Mouse (Mus musculus): ENCODE results near the gene AB124611. TPM values are rescaled to one million over a fixed set of nuclear protein-coding genes. Genes with fewer than 3 reads are reported as not detected.

The AB124611 gene
- polyA plus RNA-seq, 2 experiments, result 2.3 to 2.9 TPM

DNA sequence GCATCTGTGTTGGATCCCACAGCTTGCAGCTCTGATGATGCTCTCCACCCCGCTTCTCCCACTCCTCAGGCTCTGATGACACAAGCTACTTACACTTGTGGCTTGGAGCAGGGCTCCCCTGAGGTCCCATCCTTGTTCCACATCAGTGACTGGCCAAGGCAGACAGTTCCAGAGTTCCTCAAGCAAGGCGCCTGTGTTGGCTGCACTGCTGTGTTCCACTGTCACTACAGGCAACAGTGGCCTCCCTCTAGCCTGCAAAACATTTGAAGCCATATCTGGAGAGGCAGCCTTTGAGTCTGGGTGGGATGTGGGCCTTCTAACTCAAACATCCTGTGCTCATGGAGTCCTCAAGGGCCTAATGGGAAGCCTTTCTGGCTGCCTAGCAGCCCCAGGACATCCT, 31.0 kb downstream of the AB124611 start:
- Histone ChIP-seq H3K27ac (replicated peaks; ENCODE audit: low read depth, low read length) (no peak overlapping the region), H3K27me3 (ENCODE audit: control insufficient read depth, insufficient read depth, low read length) (no peaks in the 10 kb centered on the region), H3K9ac (ENCODE audit: low read depth, low read length, severe bottlenecking) (no peak overlapping the region), H3K4me2 (replicated peaks; ENCODE audit: low read depth, low read length, severe bottlenecking) (no peak overlapping the region), H3K36me3 (ENCODE audit: control insufficient read depth, insufficient read depth, low read length) (peaks cover 44% of the 10 kb centered on the region), H3K9me3 (ENCODE audit: control insufficient read depth, low read length) (no peaks in the 10 kb centered on the region), H3K4me3 (replicated peaks; ENCODE audit: low read length) (no peak overlapping the region), H3K4me1 (ENCODE audit: control insufficient read depth, insufficient read depth, low read length) (no peaks in the 10 kb centered on the region)
- WGBS, result 98% methylated on average over 2 of the region's 2 CpGs
- TF ChIP-seq POLR2A (IDR thresholded peaks at IDR 0.05; ENCODE audit: borderline replicate concordance, extremely low read depth, insufficient read depth, insufficient read length), result no peak
- no peak for ATAC-seq (ENCODE audit: low FRiP score, low read depth)
- DNase-seq (ENCODE audit: low spot score), result no peak

DNA sequence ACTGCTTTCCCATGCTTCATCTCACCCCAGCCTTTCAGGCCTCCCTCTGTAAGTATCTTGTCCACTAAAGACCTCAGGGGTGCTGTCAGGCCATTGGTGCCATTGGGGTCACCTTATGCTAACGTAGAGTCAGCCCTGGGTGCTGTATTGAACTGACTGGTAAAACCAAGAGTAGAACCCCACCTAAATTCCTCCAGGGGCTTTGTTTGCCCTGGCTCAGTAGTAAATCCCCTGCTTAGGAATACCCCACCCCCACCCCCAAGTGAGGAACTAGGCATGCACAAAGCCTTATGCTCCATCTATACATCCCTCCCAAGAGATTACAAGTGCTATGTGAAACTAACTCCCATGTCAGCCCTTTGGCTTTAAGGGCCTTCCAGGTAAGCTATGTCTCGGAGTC, 31.6 kb downstream of the AB124611 start:
- H3K27me3 ChIP-seq (ENCODE audit: control insufficient read depth, insufficient read depth, low read length), result no peaks in the 10 kb centered on the region
- H3K4me3 ChIP-seq (replicated peaks; ENCODE audit: low read length), result no peak overlapping the region
- 85% methylated on average over 2 of the region's 2 CpGs for WGBS
- H3K9ac ChIP-seq (ENCODE audit: low read depth, low read length, severe bottlenecking), result no peak overlapping the region
- no peaks in the 10 kb centered on the region for H3K4me1 ChIP-seq (ENCODE audit: control insufficient read depth, insufficient read depth, low read length)
- no peak overlapping the region for H3K4me2 ChIP-seq (replicated peaks; ENCODE audit: low read depth, low read length, severe bottlenecking)
- H3K9me3 ChIP-seq (ENCODE audit: control insufficient read depth, low read length), result no peaks in the 10 kb centered on the region
- DNase-seq (ENCODE audit: low spot score), result no peak
- ATAC-seq (ENCODE audit: low FRiP score, low read depth), result no peak
- no peak overlapping the region for H3K27ac ChIP-seq (replicated peaks; ENCODE audit: low read depth, low read length)
- no peak for TF ChIP-seq POLR2A (IDR thresholded peaks at IDR 0.05; ENCODE audit: borderline replicate concordance, extremely low read depth, insufficient read depth, insufficient read length)
- peaks cover 45% of the 10 kb centered on the region for H3K36me3 ChIP-seq (ENCODE audit: control insufficient read depth, insufficient read depth, low read length)

- TF ChIP-seq POLR2A (IDR thresholded peaks at IDR 0.05; ENCODE audit: borderline replicate concordance, extremely low read depth, insufficient read depth, insufficient read length), result no peak
Measured at GRCm38 (mm10) chr9:21558366-21558765, 32.4 kb downstream of the AB124611 start.

GRCm38 (mm10) chr9:21559151-21559550, 33.2 kb downstream of the AB124611 start:
- Histone ChIP-seq H3K4me1 (ENCODE audit: control insufficient read depth, insufficient read depth, low read length) (no peaks in the 10 kb centered on the region), H3K4me3 (replicated peaks; ENCODE audit: low read length) (no peak overlapping the region), H3K9ac (ENCODE audit: low read depth, low read length, severe bottlenecking) (no peak overlapping the region), H3K36me3 (ENCODE audit: control insufficient read depth, insufficient read depth, low read length) (peaks cover 43% of the 10 kb centered on the region), H3K9me3 (ENCODE audit: control insufficient read depth, low read length) (no peaks in the 10 kb centered on the region), H3K27ac (replicated peaks; ENCODE audit: low read depth, low read length) (no peak overlapping the region), H3K27me3 (ENCODE audit: control insufficient read depth, insufficient read depth, low read length) (no peaks in the 10 kb centered on the region), H3K4me2 (replicated peaks; ENCODE audit: low read depth, low read length, severe bottlenecking) (no peak overlapping the region)
- 95% methylated on average over 3 of the region's 3 CpGs for WGBS
- ATAC-seq (ENCODE audit: low FRiP score, low read depth) (no peak), DNase-seq (ENCODE audit: low spot score) (no peak)
- TF ChIP-seq POLR2A (IDR thresholded peaks at IDR 0.05; ENCODE audit: borderline replicate concordance, extremely low read depth, insufficient read depth, insufficient read length), result no peak

More at GRCm38 (mm10) chr9:21558366-21558765, 32.4 kb downstream of the AB124611 start:
- H3K27me3 ChIP-seq (ENCODE audit: control insufficient read depth, insufficient read depth, low read length), result no peaks in the 10 kb centered on the region
- no peak overlapping the region for H3K4me2 ChIP-seq (replicated peaks; ENCODE audit: low read depth, low read length, severe bottlenecking)
- H3K36me3 ChIP-seq (ENCODE audit: control insufficient read depth, insufficient read depth, low read length), result peaks cover 44% of the 10 kb centered on the region
- ATAC-seq (ENCODE audit: low FRiP score, low read depth) (no peak), DNase-seq (ENCODE audit: low spot score) (no peak)
- no peak overlapping the region for H3K27ac ChIP-seq (replicated peaks; ENCODE audit: low read depth, low read length)
- no peak overlapping the region for H3K4me3 ChIP-seq (replicated peaks; ENCODE audit: low read length)
- H3K9ac ChIP-seq (ENCODE audit: low read depth, low read length, severe bottlenecking), result no peak overlapping the region
- 89% methylated on average over 4 of the region's 4 CpGs for WGBS
- no peaks in the 10 kb centered on the region for H3K4me1 ChIP-seq (ENCODE audit: control insufficient read depth, insufficient read depth, low read length)
- no peaks in the 10 kb centered on the region for H3K9me3 ChIP-seq (ENCODE audit: control insufficient read depth, low read length)

DNA sequence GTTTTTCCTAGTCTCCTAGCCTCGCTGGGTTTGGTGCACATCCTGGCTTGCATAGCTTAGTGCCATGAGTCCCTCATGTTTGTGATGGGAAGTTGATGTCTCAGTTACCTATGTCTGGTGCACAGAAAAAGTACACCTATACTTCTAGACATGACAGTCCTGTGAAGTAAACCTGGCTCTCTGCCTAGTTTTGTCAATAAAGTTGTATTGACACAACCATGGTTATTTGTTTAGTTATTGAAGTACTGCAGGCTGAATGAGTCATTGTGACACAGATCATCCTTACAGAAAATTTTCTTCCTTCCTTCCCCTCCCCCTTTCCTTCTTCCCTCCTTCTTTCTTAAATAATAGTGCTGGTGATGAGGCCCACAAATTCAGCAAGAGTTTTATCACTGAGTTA, 38.4 kb downstream of the AB124611 start:
- H3K4me3 ChIP-seq (replicated peaks; ENCODE audit: low read length), result no peak overlapping the region
- H3K9ac ChIP-seq (ENCODE audit: low read depth, low read length, severe bottlenecking), result no peak overlapping the region
- H3K4me1 ChIP-seq (ENCODE audit: control insufficient read depth, insufficient read depth, low read length), result no peaks in the 10 kb centered on the region
- H3K27me3 ChIP-seq (ENCODE audit: control insufficient read depth, insufficient read depth, low read length), result no peaks in the 10 kb centered on the region
- WGBS, result 85% methylated on average over 1 of the region's 1 CpGs
- H3K9me3 ChIP-seq (ENCODE audit: control insufficient read depth, low read length), result no peaks in the 10 kb centered on the region
- ATAC-seq (ENCODE audit: low FRiP score, low read depth) (no peak), DNase-seq (ENCODE audit: low spot score) (no peak)
- peaks cover 31% of the 10 kb centered on the region for H3K36me3 ChIP-seq (ENCODE audit: control insufficient read depth, insufficient read depth, low read length)
- H3K27ac ChIP-seq (replicated peaks; ENCODE audit: low read depth, low read length), result no peak overlapping the region
- H3K4me2 ChIP-seq (replicated peaks; ENCODE audit: low read depth, low read length, severe bottlenecking), result no peak overlapping the region
- no peak for TF ChIP-seq POLR2A (IDR thresholded peaks at IDR 0.05; ENCODE audit: borderline replicate concordance, extremely low read depth, insufficient read depth, insufficient read length)

Data from limb, embryonic 14.5 days (tissue).